Mouse (Mus musculus) MEL (cell line): ENCODE results near the gene Tekt1. TPM values are rescaled to one million over a fixed set of nuclear protein-coding genes. Genes with fewer than 3 reads are reported as not detected.

Experiments
- DNase-seq: peaks from one replicate; pipeline ENCODE4 v3.0.0; 2011; ENCODE audit warnings: low read depth, low spot score
- H3K27ac ChIP-seq: 2 replicates; pipeline ENCODE4 v1.5.1; 2012; ENCODE audit warnings: low read depth, mild to moderate bottlenecking, control low read depth, low read length, moderate library complexity; ENCODE audit not compliant: control insufficient read depth
- H3K27me3 ChIP-seq, 2 experiments: fragments of 150-350 bp in 1 of 2; sonication (generic) in 1 of 2; 2 replicates each; pipeline ENCODE4 v1.6.1; 2012; ENCODE audit warnings: low read length in 2 of 2, mild to moderate bottlenecking in 2 of 2, improper control_type of control experiment in 1 of 2, moderate library complexity in 1 of 2; ENCODE audit not compliant: insufficient read depth in 2 of 2, control insufficient read depth in 1 of 2
- H3K36me3 ChIP-seq, 2 experiments: 2 replicates each; pipeline ENCODE4 v1.6.1; 2012 to 2014; ENCODE audit warnings: low read length in 2 of 2, improper control_type of control experiment in 1 of 2, inconsistent platforms in 1 of 2, mild to moderate bottlenecking in 1 of 2; ENCODE audit not compliant: insufficient read depth in 2 of 2, control insufficient read depth in 1 of 2
- H3K4me1 ChIP-seq, 2 experiments: fragments of 150-350 bp in 1 of 2; sonication (generic) in 1 of 2; 2 replicates each; pipeline ENCODE4 v1.6.1; 2012; ENCODE audit warnings: low read length in 2 of 2, improper control_type of control experiment in 1 of 2, mild to moderate bottlenecking in 1 of 2; ENCODE audit not compliant: insufficient read depth in 2 of 2, control insufficient read depth in 1 of 2
- H3K4me3 ChIP-seq, 2 experiments: fragments of 150-350 bp in 1 of 2; sonication (generic) in 1 of 2; 2 replicates each; pipeline ENCODE4 v1.5.1; 2012; ENCODE audit warnings: low read depth in 2 of 2, low read length in 2 of 2, mild to moderate bottlenecking in 2 of 2, moderate library complexity in 2 of 2, control low read depth in 1 of 2, improper control_type of control experiment in 1 of 2; ENCODE audit not compliant: control insufficient read depth in 1 of 2, insufficient read depth in 1 of 2
- H3K79me2 ChIP-seq: 2 replicates; pipeline ENCODE4 v1.6.1; 2012; ENCODE audit warnings: mild to moderate bottlenecking, low read length, moderate library complexity; ENCODE audit not compliant: control insufficient read depth, poor library complexity, insufficient read depth
- H3K9ac ChIP-seq: 2 replicates; pipeline ENCODE4 v1.6.1; 2012; ENCODE audit warnings: low read depth, mild to moderate bottlenecking, control low read depth, low read length, moderate library complexity; ENCODE audit not compliant: control insufficient read depth, poor library complexity, severe bottlenecking
- H3K9me3 ChIP-seq: fragments of 150-350 bp; sonication (generic); replicated peaks from 2 replicates; pipeline ENCODE4 v1.6.1; 2012; ENCODE audit warnings: mild to moderate bottlenecking, low read length, improper control_type of control experiment, moderate library complexity; ENCODE audit not compliant: insufficient read depth
- CHD1 ChIP-seq: IDR thresholded peaks from 2 replicates; pipeline ENCODE4 v1.6.1; 2012; ENCODE audit warnings: low read depth, mild to moderate bottlenecking, inconsistent platforms, low read length, improper control_type of control experiment
- CHD2 ChIP-seq: IDR thresholded peaks from 2 replicates; pipeline ENCODE4 v1.6.1; 2011; ENCODE audit warnings: low read length, improper control_type of control experiment
- ELF1 ChIP-seq: IDR thresholded peaks from 2 replicates; pipeline ENCODE4 v1.6.1; 2014; ENCODE audit warnings: low read depth, mild to moderate bottlenecking, inconsistent platforms, low read length, improper control_type of control experiment, moderate library complexity
- ETS1 ChIP-seq: IDR thresholded peaks from 2 replicates; pipeline ENCODE4 v1.6.1; 2012; ENCODE audit warnings: low read depth, mild to moderate bottlenecking, inconsistent platforms, low read length, improper control_type of control experiment, moderate library complexity
- GABPA ChIP-seq: IDR thresholded peaks from 2 replicates; pipeline ENCODE4 v1.6.1; 2012; ENCODE audit warnings: low read depth, mild to moderate bottlenecking, inconsistent platforms, low read length, improper control_type of control experiment, moderate library complexity
- GATA1 ChIP-seq: IDR thresholded peaks from 2 replicates; pipeline ENCODE4 v1.6.1; 2011; ENCODE audit warnings: low read depth, low read length, improper control_type of control experiment
- JUND ChIP-seq: IDR thresholded peaks from 2 replicates; pipeline ENCODE4 v1.6.1; 2011; ENCODE audit warnings: low read depth, mild to moderate bottlenecking, improper control_type of control experiment, low read length
- KAT2A ChIP-seq: conservative IDR thresholded peaks from 2 replicates; pipeline ENCODE4 v1.6.1; 2012; ENCODE audit warnings: low read depth, low read length, improper control_type of control experiment, inconsistent platforms
- MAZ ChIP-seq: IDR thresholded peaks from 2 replicates; pipeline ENCODE4 v1.6.1; 2012; ENCODE audit warnings: low read depth, mild to moderate bottlenecking, inconsistent platforms, low read length, improper control_type of control experiment
- MYC ChIP-seq: IDR thresholded peaks from 2 replicates; pipeline ENCODE4 v1.6.1; 2011; ENCODE audit warnings: low read depth, mild to moderate bottlenecking, low read length, improper control_type of control experiment, moderate library complexity
- NELFE ChIP-seq: IDR thresholded peaks from 2 replicates; pipeline ENCODE4 v1.6.1; 2011; ENCODE audit warnings: low read depth, low read length, improper control_type of control experiment
- NRF1 ChIP-seq: IDR thresholded peaks from 2 replicates; pipeline ENCODE4 v1.6.1; 2014; ENCODE audit warnings: low read depth, mild to moderate bottlenecking, inconsistent platforms, low read length, improper control_type of control experiment, moderate library complexity; ENCODE audit not compliant: poor library complexity, insufficient read depth, severe bottlenecking
- POLR2A ChIP-seq, 2 experiments: IDR thresholded peaks; 2 replicates each; pipeline ENCODE4 v1.6.1; 2011 to 2012; ENCODE audit warnings: low read length in 2 of 2, mild to moderate bottlenecking in 2 of 2, control low read depth in 1 of 2, improper control_type of control experiment in 1 of 2, low read depth in 1 of 2, moderate library complexity in 1 of 2; ENCODE audit not compliant: control insufficient read depth in 1 of 2, insufficient read depth in 1 of 2, poor library complexity in 1 of 2
- POLR2AphosphoS2 ChIP-seq: IDR thresholded peaks from 2 replicates; pipeline ENCODE4 v1.6.1; 2011; ENCODE audit warnings: low read length, improper control_type of control experiment
- POLR2AphosphoS5 ChIP-seq: IDR thresholded peaks from 2 replicates; pipeline ENCODE4 v1.6.1; 2012; ENCODE audit warnings: low read depth, borderline replicate concordance, mild to moderate bottlenecking, inconsistent platforms, low read length, moderate library complexity, mixed read lengths
- SMC3 ChIP-seq: IDR thresholded peaks from 2 replicates; pipeline ENCODE4 v1.6.1; 2011; ENCODE audit warnings: low read depth, low read length, improper control_type of control experiment
- UBTF ChIP-seq: IDR thresholded peaks from 2 replicates; pipeline ENCODE4 v1.6.1; 2012; ENCODE audit warnings: low read depth, mild to moderate bottlenecking, inconsistent platforms, low read length, improper control_type of control experiment, moderate library complexity, borderline replicate concordance; ENCODE audit not compliant: insufficient read depth
- ZKSCAN1 ChIP-seq: IDR thresholded peaks from 2 replicates; pipeline ENCODE4 v1.6.1; 2012; ENCODE audit warnings: low read depth, mild to moderate bottlenecking, inconsistent platforms, low read length, improper control_type of control experiment, moderate library complexity
- polyA plus RNA-seq, 2 experiments: library from polyadenylated mRNA; stranded (reverse) in 1 of 2; unstranded in 1 of 2; fragments of >175 nt in 1 of 2; fragments of >200 nt in 1 of 2; gene quantifications; 2 replicates each; pipeline versions ENCODE4 v1.2.1 to v1.2.4; 2012; ENCODE audit warnings: low replicate concordance in 2 of 2, low read depth in 1 of 2; ENCODE audit not compliant: insufficient read length in 2 of 2, insufficient read depth in 1 of 2, missing spikeins in 1 of 2
- total RNA-seq: library from RNA; depleted of rRNA; stranded (reverse); fragments of 300-350 nt; gene quantifications from 2 replicates; pipeline ENCODE4 v1.2.3, GENCODE M21; 2012

The Tekt1 gene
- total and polyA plus RNA-seq, 3 experiments, result not detected

GRCm38 (mm10) chr11:72349652-72350051 is 12.6 kb downstream of the Tekt1 start:
- Histone ChIP-seq H3K4me1 (peaks cover 2 to 7% of the 10 kb centered on the region in 2 experiments; a peak in 3 of 4 replicates), H3K27me3 (no peaks in the 10 kb centered on the region), H3K27ac (no peak overlapping the region), H3K9me3 (no peaks in the 10 kb centered on the region), H3K9ac (no peak overlapping the region), H3K79me2 (no peaks in the 10 kb centered on the region), H3K36me3 (0 out of 4 replicates have a peak, but pooled peaks cover 0 to 2% of the 10 kb centered on the region in 2 experiments), H3K4me3 (no peak overlapping the region)
- TF ChIP-seq NELFE, result no peak
- TF ChIP-seq NRF1, result no peak
- no peak for TF ChIP-seq MAZ
- no peak for TF ChIP-seq ELF1
- no peak for TF ChIP-seq ETS1
- TF ChIP-seq SMC3, result no peak
- no peak for TF ChIP-seq JUND
- no peak for TF ChIP-seq CHD1
- TF ChIP-seq POLR2A (IDR thresholded peaks at IDR 0.05; ENCODE audit: control insufficient read depth in 1 of 2, insufficient read depth in 1 of 2, low read depth in 1 of 2, low read length in 2 of 2, poor library complexity in 1 of 2), result no peak
- no peak for TF ChIP-seq GABPA
- TF ChIP-seq ZKSCAN1, result no peak
- TF ChIP-seq GATA1, result no peak
- no peak for TF ChIP-seq POLR2AphosphoS2
- DNase-seq, result no peak

- Histone ChIP-seq H3K27me3 (no peaks in the 10 kb centered on the region), H3K9ac (no peak overlapping the region), H3K36me3 (0 out of 4 replicates have a peak, but pooled peaks cover 0 to 2% of the 10 kb centered on the region in 2 experiments), H3K4me1 (peaks cover 2 to 7% of the 10 kb centered on the region in 2 experiments; a peak in 3 of 4 replicates), H3K9me3 (no peaks in the 10 kb centered on the region), H3K79me2 (no peaks in the 10 kb centered on the region), H3K27ac (no peak overlapping the region), H3K4me3 (no peak overlapping the region)
- DNase-seq, result no peak
- TF ChIP-seq CHD2, result no peak
- TF ChIP-seq KAT2A, result no peak
- no peak for TF ChIP-seq POLR2A (IDR thresholded peaks at IDR 0.05; ENCODE audit: control insufficient read depth in 1 of 2, insufficient read depth in 1 of 2, low read depth in 1 of 2, low read length in 2 of 2, poor library complexity in 1 of 2)
- TF ChIP-seq UBTF, result no peak
- TF ChIP-seq MYC, result no peak
- TF ChIP-seq CHD1, result no peak
- TF ChIP-seq ELF1, result no peak
- no peak for TF ChIP-seq POLR2AphosphoS5
- TF ChIP-seq JUND, result no peak
Observed at GRCm38 (mm10) chr11:72349016-72349415, 13.2 kb downstream of the Tekt1 start.
